Mouse (Mus musculus): ENCODE data around the gene Polr1d. TPM values are rescaled to one million over a fixed set of nuclear protein-coding genes. Genes with fewer than 3 reads are reported as not detected.

The Polr1d gene
- 129 and 149 TPM in 2 replicates for polyA plus RNA-seq (2016; fragmentation: Nextera tagmentation; extraction: Ambion mirVana)

DNA sequence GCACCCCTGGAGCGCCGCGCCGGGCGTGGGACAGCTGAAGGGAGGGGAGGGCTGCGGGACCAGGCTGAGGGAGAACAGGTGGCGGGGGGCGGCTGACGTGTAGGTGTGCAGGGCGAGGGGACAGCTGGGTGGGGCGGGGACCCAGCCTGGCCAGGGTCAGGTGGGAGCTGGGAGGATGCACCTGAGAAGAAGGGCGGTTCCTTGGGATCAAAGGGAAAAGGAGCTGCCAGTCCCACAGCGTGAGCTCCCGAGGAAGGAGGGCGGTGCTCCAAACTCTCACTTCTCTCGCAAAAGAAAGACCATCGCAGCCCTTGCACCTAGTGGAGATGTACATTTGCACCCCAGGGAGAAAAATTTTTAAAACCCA lies at the start of gene Polr1d:
Polr1d (plus strand) TSS at position 252 of the 367 bp plus-strand sequence.
- no peak for DNase-seq (ENCODE audit: low spot score)

GRCm38 (mm10) chr5:147031281-147031680 lies 45.6 kb upstream of the Polr1d start:
- 91% methylated on average over 14 of the region's 14 CpGs for WGBS
- no peak for DNase-seq (ENCODE audit: low spot score)
- no peaks in the 10 kb centered on the region for H3K27me3 ChIP-seq (ENCODE audit: low read depth, poor library complexity, severe bottlenecking)
- H3K36me3 ChIP-seq, result peaks cover 36% of the 10 kb centered on the region
- H3K4me1 ChIP-seq, result no peaks in the 10 kb centered on the region
- H3K27ac ChIP-seq, result no peak overlapping the region
- no peaks in the 10 kb centered on the region for H3K9me3 ChIP-seq (replicated peaks)
- no peak overlapping the region for H3K4me3 ChIP-seq

More for the DNA sequence above, at the start of gene Polr1d:
- H3K4me3 ChIP-seq, result peak within 1 kb of the TSS; percentile 73
- under 1% methylated on average over 17 of the region's 17 CpGs for WGBS
- H3K4me1 ChIP-seq, result peaks cover 31% of the 10 kb centered on the region
- H3K36me3 ChIP-seq, result peaks cover 31% of the 10 kb centered on the region
- H3K27me3 ChIP-seq (ENCODE audit: low read depth, poor library complexity, severe bottlenecking), result no peaks in the 10 kb centered on the region
- peak within 1 kb of the TSS; percentile 87 for H3K27ac ChIP-seq
- H3K9me3 ChIP-seq (replicated peaks), result no peaks in the 10 kb centered on the region

DNA sequence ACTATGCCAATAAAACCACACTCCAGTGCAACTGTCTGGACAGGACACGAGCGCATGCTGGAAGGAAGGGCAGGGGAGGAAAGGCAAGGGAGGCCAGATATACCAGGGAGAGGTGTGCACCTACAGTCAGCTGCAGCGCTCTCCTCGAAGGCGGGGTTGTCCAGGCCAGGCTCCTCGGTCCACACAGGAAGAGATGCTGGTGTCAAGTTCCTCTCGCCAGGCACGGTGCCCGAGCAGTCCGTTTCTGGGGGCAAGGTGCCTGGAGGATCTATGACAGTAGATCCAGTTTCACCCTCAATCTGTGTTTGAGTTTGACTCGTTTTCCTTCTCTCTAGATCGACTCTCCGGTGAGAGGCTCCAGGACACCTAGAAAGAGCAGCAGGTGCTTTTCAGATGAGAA lies 43.7 kb upstream of the Polr1d start:
- no peak overlapping the region for H3K4me3 ChIP-seq
- no peak overlapping the region for H3K27ac ChIP-seq
- H3K9me3 ChIP-seq (replicated peaks), result no peaks in the 10 kb centered on the region
- no peak for DNase-seq (ENCODE audit: low spot score)
- no peaks in the 10 kb centered on the region for H3K27me3 ChIP-seq (ENCODE audit: low read depth, poor library complexity, severe bottlenecking)
- WGBS, result 91% methylated on average over 13 of the region's 13 CpGs
- peaks cover 18% of the 10 kb centered on the region for H3K4me1 ChIP-seq
- H3K36me3 ChIP-seq, result peaks cover 21% of the 10 kb centered on the region

DNA sequence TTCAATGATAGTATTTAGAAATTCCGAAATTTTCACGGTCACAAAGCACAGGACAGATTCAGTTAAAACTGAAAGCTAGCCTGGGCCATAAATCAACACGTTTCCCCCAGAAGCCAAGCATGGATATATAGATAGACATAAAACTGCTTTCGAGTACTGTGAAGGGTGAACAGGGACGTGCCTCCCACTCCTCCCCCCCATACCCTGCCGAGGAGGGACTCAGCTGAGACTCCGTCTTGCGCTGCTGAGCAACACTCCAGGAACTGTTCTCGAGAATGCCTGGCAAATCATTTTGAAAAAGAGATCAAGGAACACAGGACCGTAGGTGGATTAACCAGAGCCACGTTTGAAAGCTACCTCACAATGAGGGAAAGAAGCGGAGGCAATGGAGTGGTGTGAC lies 42.6 kb upstream of the Polr1d start:
- WGBS, result 79% methylated on average over 12 of the region's 12 CpGs
- DNase-seq (ENCODE audit: low spot score), result no peak
- Histone ChIP-seq H3K27me3 (ENCODE audit: low read depth, poor library complexity, severe bottlenecking) (no peaks in the 10 kb centered on the region), H3K9me3 (replicated peaks) (no peaks in the 10 kb centered on the region), H3K27ac (no peak overlapping the region), H3K36me3 (peaks cover 11% of the 10 kb centered on the region), H3K4me3 (no peak overlapping the region), H3K4me1 (peaks cover 29% of the 10 kb centered on the region)

- Histone ChIP-seq H3K27me3 (ENCODE audit: low read depth, poor library complexity, severe bottlenecking) (no peaks in the 10 kb centered on the region), H3K27ac (no peak overlapping the region), H3K4me3 (no peak overlapping the region), H3K4me1 (peaks cover 29% of the 10 kb centered on the region), H3K9me3 (replicated peaks) (no peaks in the 10 kb centered on the region), H3K36me3 (peaks cover 13% of the 10 kb centered on the region)
- 94% methylated on average over 6 of the region's 6 CpGs for WGBS
- no peak for DNase-seq (ENCODE audit: low spot score)
These were observed 41.5 kb upstream of the Polr1d start for GRCm38 (mm10) chr5:147035301-147035700.

- no peak for DNase-seq (ENCODE audit: low spot score)
- Histone ChIP-seq H3K4me3 (no peak overlapping the region), H3K27ac (no peak overlapping the region)
These were observed 40.8 kb upstream of the Polr1d start for GRCm38 (mm10) chr5:147036028-147036427.

DNA sequence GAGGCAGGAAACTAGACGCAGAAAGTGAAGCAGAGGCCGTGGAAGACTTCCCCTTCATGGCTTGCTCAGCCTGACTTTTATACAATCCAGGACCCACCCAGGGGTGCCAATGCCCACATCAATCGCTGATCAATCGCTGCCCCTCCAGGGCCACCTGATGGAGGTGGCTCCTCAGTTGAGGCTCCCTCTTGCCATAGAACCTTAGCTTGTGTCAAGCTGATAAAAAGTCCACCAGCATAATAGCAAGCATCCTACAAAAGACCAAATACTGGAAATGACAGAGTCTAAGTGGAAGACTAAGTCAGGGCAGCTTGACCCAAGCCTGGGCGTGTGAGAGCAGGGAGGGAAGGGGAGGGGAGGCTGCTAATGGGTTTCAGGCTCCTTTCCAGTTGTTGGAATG lies 40.2 kb upstream of the Polr1d start:
- 76% methylated on average over 5 of the region's 5 CpGs for WGBS
- Histone ChIP-seq H3K9me3 (replicated peaks) (no peaks in the 10 kb centered on the region), H3K4me1 (peaks cover 29% of the 10 kb centered on the region), H3K4me3 (no peak overlapping the region), H3K36me3 (peaks cover 14% of the 10 kb centered on the region), H3K27ac (peak overlapping the region; percentile 20; the same call in 1 of the 2 replicates), H3K27me3 (ENCODE audit: low read depth, poor library complexity, severe bottlenecking) (no peaks in the 10 kb centered on the region)
- DNase-seq (ENCODE audit: low spot score), result no peak

More at GRCm38 (mm10) chr5:147036028-147036427, 40.8 kb upstream of the Polr1d start:
- H3K4me1 ChIP-seq, result peaks cover 29% of the 10 kb centered on the region
- no peaks in the 10 kb centered on the region for H3K27me3 ChIP-seq (ENCODE audit: low read depth, poor library complexity, severe bottlenecking)
- 84% methylated on average over 10 of the region's 10 CpGs for WGBS
- H3K36me3 ChIP-seq, result peaks cover 12% of the 10 kb centered on the region
- no peaks in the 10 kb centered on the region for H3K9me3 ChIP-seq (replicated peaks)

- Histone ChIP-seq H3K27me3 (ENCODE audit: low read depth, poor library complexity, severe bottlenecking) (no peaks in the 10 kb centered on the region), H3K4me1 (peaks cover 29% of the 10 kb centered on the region), H3K9me3 (replicated peaks) (no peaks in the 10 kb centered on the region), H3K27ac (no peak overlapping the region), H3K36me3 (peaks cover 11% of the 10 kb centered on the region; the same call in 1 of the 2 replicates), H3K4me3 (no peak overlapping the region)
- WGBS, result 56% methylated on average over 3 of the region's 3 CpGs
- no peak for DNase-seq (ENCODE audit: low spot score)
These were observed 39.2 kb upstream of the Polr1d start for GRCm38 (mm10) chr5:147037601-147038000.

GRCm38 (mm10) chr5:147039394-147039793 lies 37.5 kb upstream of the Polr1d start:
- Histone ChIP-seq H3K27ac (peak overlapping the region; percentile 25; the same call in 1 of the 2 replicates), H3K4me3 (no peak overlapping the region), H3K27me3 (ENCODE audit: low read depth, poor library complexity, severe bottlenecking) (no peaks in the 10 kb centered on the region), H3K4me1 (peaks cover 29% of the 10 kb centered on the region), H3K9me3 (replicated peaks) (no peaks in the 10 kb centered on the region), H3K36me3 (peaks cover 11% of the 10 kb centered on the region; the same call in 1 of the 2 replicates)
- 92% methylated on average over 5 of the region's 5 CpGs for WGBS
- no peak for DNase-seq (ENCODE audit: low spot score)

DNA sequence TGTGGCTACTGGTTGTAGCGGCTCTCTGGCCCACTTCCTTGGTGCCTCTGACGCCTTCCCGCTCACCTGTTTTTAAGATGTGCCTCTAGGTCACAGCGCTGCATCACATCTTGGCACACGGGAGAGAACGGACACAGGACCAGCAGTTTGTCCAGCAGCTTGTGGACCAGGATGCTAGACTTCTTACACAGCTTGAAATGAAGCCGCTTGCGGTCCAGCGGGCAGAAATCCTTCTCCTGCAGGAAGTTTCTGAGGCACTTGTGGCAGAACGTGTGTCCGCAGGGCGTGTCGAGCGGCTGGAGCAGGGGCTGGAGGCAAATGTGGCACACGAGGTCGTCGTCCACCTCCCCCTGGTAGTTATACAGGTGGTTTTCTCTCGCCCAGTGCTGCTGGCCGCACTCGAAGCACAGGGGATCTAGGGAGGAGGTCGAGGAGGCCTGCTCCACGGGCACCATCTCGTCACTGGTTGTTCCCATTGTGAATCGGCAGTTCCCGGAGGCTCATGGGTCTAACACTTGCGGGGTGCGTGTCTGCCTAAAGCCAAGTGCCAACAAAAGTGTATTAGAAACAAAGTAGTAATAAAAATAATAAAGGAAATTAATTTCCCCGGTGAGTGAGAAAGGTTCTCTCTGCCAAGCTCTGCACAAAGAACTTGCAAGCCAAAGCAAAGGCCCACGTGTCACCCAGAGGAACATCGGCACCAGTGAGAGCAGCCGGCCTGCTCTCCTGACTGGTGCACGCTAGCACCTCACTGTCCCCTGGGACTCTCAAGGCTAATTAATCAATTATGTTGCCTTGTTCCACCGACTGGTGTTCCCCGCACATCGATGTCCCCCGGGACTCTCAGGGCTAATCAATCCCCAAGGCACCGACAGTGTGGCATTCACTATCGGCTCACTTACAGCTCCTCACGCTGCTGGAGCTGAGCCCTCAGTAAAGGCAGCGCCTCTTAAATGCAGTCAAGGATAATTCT lies 34.6 kb upstream of the Polr1d start:
- H3K4me1 ChIP-seq, result peaks cover 31% of the 10 kb centered on the region
- H3K4me3 ChIP-seq, result no peak overlapping the region
- H3K27ac ChIP-seq, result no peak overlapping the region
- 76% methylated on average over 40 of the region's 40 CpGs for WGBS
- peaks cover 11% of the 10 kb centered on the region; the same call in 1 of the 2 replicates for H3K36me3 ChIP-seq
- no peaks in the 10 kb centered on the region for H3K27me3 ChIP-seq (ENCODE audit: low read depth, poor library complexity, severe bottlenecking)
- no peak for DNase-seq (ENCODE audit: low spot score)
- H3K9me3 ChIP-seq (replicated peaks), result no peaks in the 10 kb centered on the region

- DNase-seq (ENCODE audit: low spot score), result no peak
- Histone ChIP-seq H3K36me3 (peaks cover 11% of the 10 kb centered on the region; the same call in 1 of the 2 replicates), H3K4me1 (peaks cover 20% of the 10 kb centered on the region), H3K4me3 (no peak overlapping the region), H3K9me3 (replicated peaks) (no peaks in the 10 kb centered on the region), H3K27me3 (ENCODE audit: low read depth, poor library complexity, severe bottlenecking) (no peaks in the 10 kb centered on the region), H3K27ac (no peak overlapping the region)
- 63% methylated on average over 15 of the region's 15 CpGs for WGBS
These were observed 33.5 kb upstream of the Polr1d start for GRCm38 (mm10) chr5:147043240-147043844.

GRCm38 (mm10) chr5:147045311-147045710 lies 31.5 kb upstream of the Polr1d start:
- Histone ChIP-seq H3K27ac (no peak overlapping the region), H3K36me3 (peaks cover 7% of the 10 kb centered on the region; the same call in 1 of the 2 replicates), H3K4me3 (no peak overlapping the region), H3K4me1 (peaks cover 11% of the 10 kb centered on the region), H3K9me3 (replicated peaks) (no peaks in the 10 kb centered on the region), H3K27me3 (ENCODE audit: low read depth, poor library complexity, severe bottlenecking) (no peaks in the 10 kb centered on the region)
- no peak for DNase-seq (ENCODE audit: low spot score)
- 80% methylated on average over 10 of the region's 11 CpGs for WGBS

- H3K4me1 ChIP-seq, result peaks cover 13% of the 10 kb centered on the region
- DNase-seq (ENCODE audit: low spot score), result no peak
- WGBS, result 61% methylated on average over 11 of the region's 11 CpGs
- no peak overlapping the region for H3K27ac ChIP-seq
- H3K27me3 ChIP-seq (ENCODE audit: low read depth, poor library complexity, severe bottlenecking), result no peaks in the 10 kb centered on the region
- no peak overlapping the region for H3K4me3 ChIP-seq
- H3K9me3 ChIP-seq (replicated peaks), result no peaks in the 10 kb centered on the region
- peaks cover 7% of the 10 kb centered on the region; the same call in 1 of the 2 replicates for H3K36me3 ChIP-seq
These were observed 30.9 kb upstream of the Polr1d start for GRCm38 (mm10) chr5:147045929-147046328.
